Mouse (Mus musculus) kidney, embryonic 16.5 days (tissue): ENCODE measurements around the gene Hacl1. TPM values are rescaled to one million over a fixed set of nuclear protein-coding genes. Genes with fewer than 3 reads are reported as not detected.

Source experiments
- ATAC-seq: fragments of 200-750 bp; cut with Nextera tagmentation; 2 replicates; pipeline ENCODE4 v1.8.0; 2017; ENCODE audit warnings: moderate TSS enrichment; ENCODE audit not compliant: low FRiP score, low TSS enrichment
- H3K27ac ChIP-seq: fragments of 300-500 bp; sonication (generic); 2 replicates; pipeline ENCODE4 v1.5.1; 2014; ENCODE audit warnings: low read length
- H3K27me3 ChIP-seq: fragments of 300-500 bp; sonication (generic); 2 replicates; pipeline ENCODE4 v1.6.1; 2014; ENCODE audit warnings: low read length, control low read depth, mixed read lengths; ENCODE audit not compliant: insufficient read depth
- H3K36me3 ChIP-seq: fragments of 300-500 bp; sonication (generic); 2 replicates; pipeline ENCODE4 v1.6.1; 2014; ENCODE audit warnings: low read length, control low read depth, mixed read lengths; ENCODE audit not compliant: insufficient read depth
- H3K4me1 ChIP-seq: fragments of 300-500 bp; sonication (generic); 2 replicates; pipeline ENCODE4 v1.6.1; 2014; ENCODE audit warnings: low read length, control low read depth, mixed read lengths; ENCODE audit not compliant: insufficient read depth
- H3K4me2 ChIP-seq: fragments of 300-500 bp; sonication (generic); replicated peaks from 2 replicates; pipeline ENCODE4 v1.6.1; 2014; ENCODE audit warnings: low read depth, low read length
- H3K4me3 ChIP-seq: fragments of 300-500 bp; sonication (generic); 2 replicates; pipeline ENCODE4 v1.5.1; 2014; ENCODE audit warnings: mild to moderate bottlenecking, low read length
- H3K9ac ChIP-seq: fragments of 300-500 bp; sonication (generic); replicated peaks from 2 replicates; pipeline ENCODE4 v1.6.1; 2014; ENCODE audit warnings: low read length
- H3K9me3 ChIP-seq: fragments of 300-500 bp; sonication (generic); 2 replicates; pipeline ENCODE4 v1.6.1; 2016; ENCODE audit warnings: low read length, control low read depth
- WGBS: fragments of 180-500 bp; shearing (Covaris S2); extraction: QIAGEN DNeasy Blood & Tissue Kit; methylation state at CpG from one replicate; pipeline ENCODE4 v1.1.7; 2014; 5-methylcytosine and 5-hydroxymethylcytosine counted together
- polyA plus RNA-seq: library from polyadenylated mRNA; unstranded; fragments of >200 nt; fragmentation: Nextera tagmentation; extraction: Ambion mirVana; gene quantifications from 2 replicates; pipeline ENCODE4 v1.2.1, GENCODE M21; 2015

Gene Hacl1
- polyA plus RNA-seq, 1 experiment from 2014 or later: 39.3 TPM

- Histone ChIP-seq H3K4me1 (peaks cover 4% of the 10 kb centered on the region), H3K9me3 (no peaks in the 10 kb centered on the region), H3K27ac (peak overlapping the region; percentile 84), H3K4me3 (no peak overlapping the region), H3K4me2 (0 out of 2 replicates have a peak overlapping the region, but pooled peaks have one; percentile 10), H3K27me3 (no peaks in the 10 kb centered on the region), H3K9ac (no peak overlapping the region), H3K36me3 (peaks cover 10% of the 10 kb centered on the region)
- no peak for ATAC-seq
- 79% methylated on average over 15 of the region's 15 CpGs for WGBS
Observed at GRCm38 (mm10) chr14:31669642-31670490, 28.8 kb upstream of the Hacl1 start.

DNA sequence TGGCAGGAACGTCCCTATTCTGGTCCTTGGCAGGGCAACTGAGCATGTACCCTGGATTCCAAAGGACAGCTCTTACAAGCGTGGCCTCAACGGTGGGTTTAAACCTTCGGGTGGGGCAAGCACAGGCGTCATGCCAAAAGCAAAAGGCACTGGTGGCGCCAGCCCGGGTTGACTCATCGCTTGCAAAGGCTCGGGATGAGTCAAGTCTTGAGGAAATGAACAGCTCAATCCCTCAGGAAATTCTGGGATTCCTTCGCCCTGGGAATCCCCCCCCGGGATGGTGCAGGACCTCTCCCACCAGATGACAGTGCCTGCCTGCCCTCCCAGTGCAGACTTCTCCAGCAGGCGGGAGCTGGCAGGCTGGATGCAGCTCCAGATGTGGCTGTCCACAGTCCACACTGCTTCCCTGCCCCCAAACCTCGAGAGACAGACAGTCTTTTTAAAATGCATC is 28.1 kb upstream of the Hacl1 start:
- ATAC-seq: peak; percentile 50; the same call in 1 of the 2 replicates
- Histone ChIP-seq H3K9me3 (no peaks in the 10 kb centered on the region), H3K36me3 (peaks cover 10% of the 10 kb centered on the region), H3K4me2 (0 out of 2 replicates have a peak overlapping the region, but pooled peaks have one; percentile 10), H3K4me3 (no peak overlapping the region), H3K4me1 (peaks cover 8% of the 10 kb centered on the region), H3K27ac (peak overlapping the region; percentile 84), H3K9ac (no peak overlapping the region), H3K27me3 (no peaks in the 10 kb centered on the region)
- WGBS: 82% methylated on average over 13 of the region's 13 CpGs

DNA sequence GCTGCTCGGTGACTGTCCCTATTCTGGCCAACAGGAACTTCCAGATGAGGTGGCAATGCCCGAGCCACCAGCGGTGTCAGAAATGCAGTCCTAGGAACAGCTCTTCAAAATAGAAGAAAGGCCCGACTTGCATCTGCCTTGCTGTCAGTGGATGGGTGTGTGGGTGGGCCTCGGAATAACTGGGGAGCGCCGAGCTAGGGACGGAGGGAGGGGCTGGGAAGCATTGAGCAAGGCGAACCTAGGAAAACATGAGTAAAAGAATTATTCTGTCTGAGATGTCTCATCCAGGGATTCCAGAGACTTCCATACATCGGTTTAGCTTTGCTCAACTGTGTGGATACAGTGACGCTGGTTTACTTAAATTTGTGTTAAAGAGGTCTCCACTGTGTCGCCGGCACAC is 27.2 kb upstream of the Hacl1 start:
- peaks cover 10% of the 10 kb centered on the region for H3K36me3 ChIP-seq
- no peaks in the 10 kb centered on the region for H3K9me3 ChIP-seq
- H3K4me2 ChIP-seq: no peak overlapping the region
- peaks cover 17% of the 10 kb centered on the region for H3K4me1 ChIP-seq
- ATAC-seq: no peak
- H3K4me3 ChIP-seq: no peak overlapping the region
- no peak overlapping the region for H3K9ac ChIP-seq
- H3K27ac ChIP-seq: peak overlapping the region; percentile 50; the same call in 1 of the 2 replicates
- no peaks in the 10 kb centered on the region for H3K27me3 ChIP-seq
- 86% methylated on average over 13 of the region's 13 CpGs for WGBS

- WGBS: 90% methylated on average over 6 of the region's 6 CpGs
- Histone ChIP-seq H3K27me3 (no peaks in the 10 kb centered on the region), H3K36me3 (peaks cover 10% of the 10 kb centered on the region), H3K4me3 (no peak overlapping the region), H3K4me1 (peaks cover 23% of the 10 kb centered on the region), H3K9ac (no peak overlapping the region), H3K9me3 (no peaks in the 10 kb centered on the region), H3K4me2 (no peak overlapping the region), H3K27ac (no peak overlapping the region)
- no peak for ATAC-seq
Observed at GRCm38 (mm10) chr14:31667741-31668140, 26.7 kb upstream of the Hacl1 start.

GRCm38 (mm10) chr14:31666931-31667705 is 26.0 kb upstream of the Hacl1 start:
- H3K36me3 ChIP-seq: peaks cover 10% of the 10 kb centered on the region
- no peak overlapping the region for H3K9ac ChIP-seq
- peaks cover 29% of the 10 kb centered on the region for H3K4me1 ChIP-seq
- no peaks in the 10 kb centered on the region for H3K9me3 ChIP-seq
- whole genome bisulfite sequencing: 93% methylated on average over 28 of the region's 28 CpGs
- no peak for ATAC-seq
- H3K27ac ChIP-seq: no peak overlapping the region
- no peaks in the 10 kb centered on the region for H3K27me3 ChIP-seq
- no peak overlapping the region for H3K4me2 ChIP-seq
- H3K4me3 ChIP-seq: no peak overlapping the region

DNA sequence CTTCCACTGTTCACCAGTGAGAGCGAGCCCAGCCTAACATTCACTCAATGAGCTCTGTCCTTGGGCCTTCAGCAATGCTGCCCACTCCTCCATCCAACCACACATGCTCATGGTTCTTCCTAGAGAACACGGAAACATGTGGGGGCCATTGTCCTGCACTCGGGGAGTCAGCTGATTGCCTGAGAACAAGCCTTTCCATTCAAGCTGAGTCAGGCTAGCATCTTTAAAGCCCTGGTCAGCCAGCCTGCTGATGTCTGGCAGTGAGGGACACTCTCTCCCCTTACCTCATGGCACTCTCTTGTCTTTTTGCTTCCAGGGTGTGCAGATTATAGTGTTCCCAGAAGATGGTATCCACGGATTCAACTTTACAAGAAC is 24.5 kb upstream of the Hacl1 start:
- no peak for ATAC-seq
- H3K4me1 ChIP-seq: peaks cover 38% of the 10 kb centered on the region
- H3K27me3 ChIP-seq: no peaks in the 10 kb centered on the region
- H3K36me3 ChIP-seq: peaks cover 10% of the 10 kb centered on the region
- no peak overlapping the region for H3K27ac ChIP-seq
- no peak overlapping the region for H3K4me2 ChIP-seq
- 87% methylated on average over 4 of the region's 4 CpGs for WGBS
- H3K9ac ChIP-seq: no peak overlapping the region
- no peaks in the 10 kb centered on the region for H3K9me3 ChIP-seq
- no peak overlapping the region for H3K4me3 ChIP-seq

GRCm38 (mm10) chr14:31664903-31665565 is 23.9 kb upstream of the Hacl1 start:
- WGBS: 55% methylated on average over 12 of the region's 12 CpGs
- peaks cover 43% of the 10 kb centered on the region for H3K4me1 ChIP-seq
- H3K9ac ChIP-seq: no peak overlapping the region
- H3K27me3 ChIP-seq: no peaks in the 10 kb centered on the region
- H3K27ac ChIP-seq: 0 out of 2 replicates have a peak overlapping the region, but pooled peaks have one; percentile 13
- no peaks in the 10 kb centered on the region for H3K9me3 ChIP-seq
- H3K4me3 ChIP-seq: no peak overlapping the region
- no peak for ATAC-seq
- peaks cover 10% of the 10 kb centered on the region for H3K36me3 ChIP-seq
- no peak overlapping the region for H3K4me2 ChIP-seq

DNA sequence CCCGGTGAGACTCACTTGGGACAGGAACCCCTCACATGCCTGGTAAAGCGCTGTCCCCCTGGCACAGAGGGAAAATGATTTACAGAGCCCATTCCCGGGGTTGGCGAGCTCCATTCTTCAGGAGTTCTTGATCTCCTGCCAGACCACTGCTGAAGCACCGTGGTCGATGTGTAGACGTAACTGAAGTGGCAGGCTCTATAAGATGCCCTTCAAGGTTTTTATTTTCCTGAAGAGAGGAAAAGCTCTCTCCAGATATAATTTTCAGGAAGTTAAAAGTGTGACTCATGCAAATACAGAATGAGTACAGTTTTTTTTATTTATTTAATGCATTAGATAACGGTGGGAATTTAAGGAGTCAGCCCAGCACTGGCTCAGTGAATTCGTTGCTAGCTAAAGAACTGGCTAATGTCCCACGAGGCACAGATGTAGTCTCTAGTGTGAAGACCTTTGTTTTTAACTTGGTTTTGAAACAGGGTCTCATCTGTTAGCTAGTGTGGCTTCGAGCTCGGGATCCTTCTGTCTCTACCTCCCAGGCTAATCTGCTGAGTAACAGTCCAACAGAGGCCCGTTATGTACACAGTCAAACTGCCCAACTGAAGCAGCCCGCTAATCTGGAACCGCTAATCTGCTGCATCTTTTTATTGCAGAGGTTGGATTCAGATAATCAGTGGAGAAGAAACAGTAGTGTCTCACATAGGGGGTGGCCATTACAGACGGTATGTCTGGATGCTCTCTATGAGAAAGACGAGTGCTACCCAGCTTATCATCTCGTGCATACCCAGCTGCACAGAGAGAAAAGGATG is 23.2 kb upstream of the Hacl1 start:
- WGBS: 62% methylated on average over 18 of the region's 18 CpGs
- no peaks in the 10 kb centered on the region for H3K27me3 ChIP-seq
- peaks cover 51% of the 10 kb centered on the region for H3K4me1 ChIP-seq
- H3K9ac ChIP-seq: no peak overlapping the region
- no peak overlapping the region for H3K4me3 ChIP-seq
- peak overlapping the region; percentile 51; the same call in 1 of the 2 replicates for H3K27ac ChIP-seq
- no peaks in the 10 kb centered on the region for H3K9me3 ChIP-seq
- H3K4me2 ChIP-seq: no peak overlapping the region
- peaks cover 10% of the 10 kb centered on the region for H3K36me3 ChIP-seq
- no peak for ATAC-seq
